Mouse (Mus musculus): ENCODE results near the gene Gm12248. TPM values are rescaled to one million over a fixed set of nuclear protein-coding genes. Genes with fewer than 3 reads are reported as not detected.

Gene Gm12248
- total RNA-seq (2021), result not detected
- long read RNA-seq, result 0 reads

- no peak for DNase-seq (ENCODE audit: low spot score in 2 of 2)
Observed at GRCm38 (mm10) chr11:58093021-58093528, at the start of gene Gm12248. TSS of gene Gm12248 (minus strand) at chr11:58093134.

GRCm38 (mm10) chr11:58139466-58139865 lies 46.5 kb upstream of the Gm12248 start:
- DNase-seq (ENCODE audit: low spot score in 2 of 2), result no peak

GRCm38 (mm10) chr11:58138821-58139220 lies 45.9 kb upstream of the Gm12248 start:
- no peak for DNase-seq (ENCODE audit: low spot score in 2 of 2)

GRCm38 (mm10) chr11:58136677-58137076 lies 43.7 kb upstream of the Gm12248 start:
- DNase-seq (ENCODE audit: low spot score in 2 of 2), result no peak

- no peak for DNase-seq (ENCODE audit: low spot score in 2 of 2)
Observed at GRCm38 (mm10) chr11:58135296-58135695, 42.4 kb upstream of the Gm12248 start.

- no peak for DNase-seq (ENCODE audit: low spot score in 2 of 2)
Observed at GRCm38 (mm10) chr11:58134869-58135268, 41.9 kb upstream of the Gm12248 start.

GRCm38 (mm10) chr11:58132026-58132425 lies 39.1 kb upstream of the Gm12248 start:
- DNase-seq (ENCODE audit: low spot score in 2 of 2), result no peak

- DNase-seq (ENCODE audit: low spot score in 2 of 2), result no peak
Observed at GRCm38 (mm10) chr11:58129302-58129843, 36.4 kb upstream of the Gm12248 start.

GRCm38 (mm10) chr11:58127544-58127943 lies 34.6 kb upstream of the Gm12248 start:
- no peak for DNase-seq (ENCODE audit: low spot score in 2 of 2)

GRCm38 (mm10) chr11:58126397-58127160 lies 33.6 kb upstream of the Gm12248 start:
- peak in 1 of 2 experiments; percentile 49 for DNase-seq (ENCODE audit: low spot score in 2 of 2)

GRCm38 (mm10) chr11:58125021-58125420 lies 32.1 kb upstream of the Gm12248 start:
- DNase-seq (ENCODE audit: low spot score in 2 of 2), result no peak

GRCm38 (mm10) chr11:58123711-58124110 lies 30.8 kb upstream of the Gm12248 start:
- DNase-seq (ENCODE audit: low spot score in 2 of 2), result no peak

GRCm38 (mm10) chr11:58121351-58121750 lies 28.4 kb upstream of the Gm12248 start:
- DNase-seq (ENCODE audit: low spot score in 2 of 2), result no peak

- DNase-seq (ENCODE audit: low spot score in 2 of 2), result no peak
Observed at GRCm38 (mm10) chr11:58120655-58121054, 27.7 kb upstream of the Gm12248 start.

- DNase-seq (ENCODE audit: low spot score in 2 of 2), result no peak
Observed at GRCm38 (mm10) chr11:58117044-58117652, 24.2 kb upstream of the Gm12248 start.

- no peak for DNase-seq (ENCODE audit: low spot score in 2 of 2)
Observed at GRCm38 (mm10) chr11:58116560-58116959, 23.6 kb upstream of the Gm12248 start.

GRCm38 (mm10) chr11:58107664-58108337 lies 14.9 kb upstream of the Gm12248 start:
- DNase-seq (ENCODE audit: low spot score in 2 of 2), result no peak

- no peak for DNase-seq (ENCODE audit: low spot score in 2 of 2)
Observed at GRCm38 (mm10) chr11:58107009-58107408, 14.1 kb upstream of the Gm12248 start.

- DNase-seq (ENCODE audit: low spot score in 2 of 2), result peak in 1 of 2 experiments; percentile 53
Observed at GRCm38 (mm10) chr11:58104351-58104791, 11.4 kb upstream of the Gm12248 start.

GRCm38 (mm10) chr11:58103697-58104306 lies 10.9 kb upstream of the Gm12248 start, which contains the start of gene Cnot8:
TSS of gene Cnot8 (plus strand) at chr11:58104153.
- DNase-seq (ENCODE audit: low spot score in 2 of 2), result peak; percentile 99

- DNase-seq (ENCODE audit: low spot score in 2 of 2), result no peak
Observed at GRCm38 (mm10) chr11:58103344-58103653, 10.4 kb upstream of the Gm12248 start.

Measured in layer of hippocampus, adult 18-20 months (tissue).